ENCODE assay signal across 8 mouse cellular contexts in the genomic region with DNA sequence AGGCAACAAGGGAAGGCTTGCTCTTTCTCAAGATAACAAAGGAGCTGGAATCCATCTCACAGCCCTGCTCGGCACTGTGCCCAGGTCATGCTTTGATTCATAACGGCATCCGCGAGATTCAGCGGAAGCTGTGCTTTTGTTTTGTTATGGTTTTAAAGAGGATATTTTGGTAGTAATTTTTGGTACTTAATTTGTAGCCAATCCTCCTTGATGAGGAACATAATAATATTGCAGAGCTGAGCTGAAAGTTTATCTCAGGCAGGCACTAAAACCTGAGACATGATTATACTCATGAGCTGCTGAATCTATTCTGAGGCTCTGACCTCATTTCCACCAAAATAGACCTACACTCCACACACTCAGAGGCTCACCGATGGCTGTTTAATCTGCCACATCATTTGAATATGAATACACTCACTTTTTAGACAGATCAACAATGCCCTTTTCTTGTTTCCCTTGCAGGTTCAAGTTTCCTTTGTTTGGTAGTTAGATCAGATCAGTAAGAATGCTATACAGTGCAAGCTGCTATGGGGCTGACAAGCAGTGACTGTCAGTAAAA.
DNase-seq lines count a peak whose midpoint lies in the region; ATAC-seq and TF ChIP-seq lines count a peak whose summit lies in the region.

No protein-coding gene starts in this region.

- DNase-seq in brain, adult 2 months (ENCODE audit: low read depth, low spot score), result peak; percentile 89
- DNase-seq in heart, postnatal 10 days, result peak; percentile 87 to 88
- DNase-seq in limb, embryonic 14.5 days (ENCODE audit: low spot score), result no peak
- peak; percentile 73 for DNase-seq in retina, embryonic 14.5 days (ENCODE audit: low spot score)

- intact Hi-C loops in heart, postnatal 10 days (cut with DNase I), result loop anchor here (2.0 to 10.0 kb wide), 2 partner anchors 244 to 322 kb away; no protein-coding TSS in a partner anchor

- ATAC-seq in intestine, embryonic 16.5 days, result peak; percentile 53; the same call in 1 of the 2 replicates
- no peak for ATAC-seq in intestine, postnatal 0 days
- peak; percentile 95 for ATAC-seq in forebrain, embryonic 13.5 days
- ATAC-seq in limb, embryonic 14.5 days (ENCODE audit: low FRiP score, low read depth), result 0 out of 2 replicates have a peak, but pooled peaks have one; percentile 34
- no peak for ATAC-seq in activated CD4-positive, CD25-positive, alpha-beta regulatory T cell, adult 4 months

- no peaks in the 10 kb centered on the region for H3K4me1 ChIP-seq in intestine, embryonic 16.5 days (ENCODE audit: control insufficient read depth, insufficient read depth, low read length)
- H3K4me1 ChIP-seq in intestine, postnatal 0 days (replicated peaks; ENCODE audit: control insufficient read depth, insufficient read depth, low read length), result no peaks in the 10 kb centered on the region
- peaks cover 23% of the 10 kb centered on the region for H3K4me1 ChIP-seq in forebrain, embryonic 13.5 days
- peaks cover 14% of the 10 kb centered on the region for H3K4me1 ChIP-seq in limb, embryonic 14.5 days (ENCODE audit: control insufficient read depth, insufficient read depth, low read length)

- H3K36me3 ChIP-seq in intestine, embryonic 16.5 days (ENCODE audit: control insufficient read depth, insufficient read depth, low read length), result no peaks in the 10 kb centered on the region
- H3K36me3 ChIP-seq in intestine, postnatal 0 days (ENCODE audit: control insufficient read depth, insufficient read depth), result no peaks in the 10 kb centered on the region
- no peaks in the 10 kb centered on the region for H3K36me3 ChIP-seq in forebrain, embryonic 13.5 days (ENCODE audit: poor library complexity, severe bottlenecking)
- H3K36me3 ChIP-seq in limb, embryonic 14.5 days (ENCODE audit: control insufficient read depth, insufficient read depth, low read length), result no peaks in the 10 kb centered on the region

- H3K9me3 ChIP-seq in intestine, embryonic 16.5 days (ENCODE audit: control insufficient read depth, low read length), result no peaks in the 10 kb centered on the region
- H3K9me3 ChIP-seq in intestine, postnatal 0 days (ENCODE audit: control insufficient read depth), result no peaks in the 10 kb centered on the region
- no peaks in the 10 kb centered on the region for H3K9me3 ChIP-seq in forebrain, embryonic 13.5 days (replicated peaks)
- H3K9me3 ChIP-seq in limb, embryonic 14.5 days (ENCODE audit: control insufficient read depth, low read length), result no peaks in the 10 kb centered on the region

- no peak for TF ChIP-seq POLR2A in limb, embryonic 14.5 days (IDR thresholded peaks at IDR 0.05; ENCODE audit: borderline replicate concordance, extremely low read depth, insufficient read depth, insufficient read length)

- 54% methylated on average over 6 of the region's 6 CpGs for whole genome bisulfite sequencing in intestine, embryonic 16.5 days
- WGBS in intestine, postnatal 0 days, result 62% methylated on average over 6 of the region's 6 CpGs
- 0% methylated on average over 6 of the region's 6 CpGs for WGBS in forebrain, embryonic 13.5 days
- 62% methylated on average over 6 of the region's 6 CpGs for whole genome bisulfite sequencing in limb, embryonic 14.5 days

- no peak overlapping the region for H3K4me2 ChIP-seq in intestine, embryonic 16.5 days (ENCODE audit: low read depth, low read length)
- no peak overlapping the region for H3K4me2 ChIP-seq in intestine, postnatal 0 days (replicated peaks; ENCODE audit: low read depth)
- H3K4me2 ChIP-seq in forebrain, embryonic 13.5 days, result peak overlapping the region; percentile 41
- H3K4me2 ChIP-seq in limb, embryonic 14.5 days (replicated peaks; ENCODE audit: low read depth, low read length, severe bottlenecking), result no peak overlapping the region

- H3K9ac ChIP-seq in intestine, embryonic 16.5 days (ENCODE audit: low read depth, low read length), result no peak overlapping the region
- H3K9ac ChIP-seq in intestine, postnatal 0 days (ENCODE audit: low read depth, low read length), result no peak overlapping the region
- 0 out of 2 replicates have a peak overlapping the region, but pooled peaks have one; percentile 34 for H3K9ac ChIP-seq in forebrain, embryonic 13.5 days
- H3K9ac ChIP-seq in limb, embryonic 14.5 days (ENCODE audit: low read depth, low read length, severe bottlenecking), result no peak overlapping the region

- H3K27me3 ChIP-seq in intestine, embryonic 16.5 days (replicated peaks; ENCODE audit: control insufficient read depth, insufficient read depth, low read length), result no peaks in the 10 kb centered on the region
- no peaks in the 10 kb centered on the region for H3K27me3 ChIP-seq in intestine, postnatal 0 days (replicated peaks; ENCODE audit: control insufficient read depth, insufficient read depth, low read length)
- no peaks in the 10 kb centered on the region for H3K27me3 ChIP-seq in forebrain, embryonic 13.5 days
- H3K27me3 ChIP-seq in limb, embryonic 14.5 days (ENCODE audit: control insufficient read depth, insufficient read depth, low read length), result no peaks in the 10 kb centered on the region

- H3K27ac ChIP-seq in intestine, embryonic 16.5 days (ENCODE audit: low read length), result peak overlapping the region; percentile 9; the same call in 1 of the 2 replicates
- no peak overlapping the region for H3K27ac ChIP-seq in intestine, postnatal 0 days (ENCODE audit: low read depth, low read length)
- peak overlapping the region; percentile 83 for H3K27ac ChIP-seq in forebrain, embryonic 13.5 days
- no peak overlapping the region for H3K27ac ChIP-seq in limb, embryonic 14.5 days (replicated peaks; ENCODE audit: low read depth, low read length)

- no peak overlapping the region for H3K4me3 ChIP-seq in intestine, embryonic 16.5 days (ENCODE audit: low read length)
- H3K4me3 ChIP-seq in intestine, postnatal 0 days (ENCODE audit: low read depth, low read length), result no peak overlapping the region
- no peak overlapping the region for H3K4me3 ChIP-seq in forebrain, embryonic 13.5 days
- H3K4me3 ChIP-seq in limb, embryonic 14.5 days (replicated peaks; ENCODE audit: low read length), result no peak overlapping the region

- no peak for TF ChIP-seq CTCF in intestine, postnatal 0 days (IDR thresholded peaks at IDR 0.05; ENCODE audit: low read depth)

Comparison
In these comparisons a context has a peak if more than half of its experiments do, and no peak if none do; other contexts are left out.
1. ATAC-seq: peak in intestine, embryonic 16.5 days (single experiment), forebrain, embryonic 13.5 days (single experiment) and limb, embryonic 14.5 days (single experiment); none in intestine, postnatal 0 days (single experiment) and activated CD4-positive, CD25-positive, alpha-beta regulatory T cell, adult 4 months (single experiment).
2. H3K27ac ChIP-seq: peak in intestine, embryonic 16.5 days (single experiment) and forebrain, embryonic 13.5 days (single experiment); none in intestine, postnatal 0 days (single experiment) and limb, embryonic 14.5 days (single experiment).